Mouse (Mus musculus) telencephalon, adult 2 months (tissue): ENCODE measurements at regions not wholly inside any gene's neighbourhood (a gene's known extent, or its start where the extent isn't known, plus 50 kb on each side); places are given as distances from the start of the nearest gene placed in this dataset.

ENCODE experiments used
- DNase-seq: peaks from one replicate; pipeline ENCODE4 v3.0.0-alpha.2; 2011; ENCODE audit warnings: low read depth, low spot score

- DNase-seq, result no peak
Measured at GRCm38 (mm10) chr1:138011581-138011980, 163.9 kb downstream of the Ptprc start.

- no peak for DNase-seq
Measured at GRCm38 (mm10) chr1:138010910-138011477, 164.5 kb downstream of the Ptprc start.

GRCm38 (mm10) chr1:138006811-138007210, 168.7 kb downstream of the Ptprc start:
- DNase-seq, result peak; percentile 21

- no peak for DNase-seq
Measured at GRCm38 (mm10) chr1:138004319-138004718, 171.2 kb downstream of the Ptprc start.

GRCm38 (mm10) chr1:137999268-137999900, 176.1 kb downstream of the Ptprc start:
- DNase-seq, result no peak

GRCm38 (mm10) chr1:137996041-137996440, 179.5 kb downstream of the Ptprc start:
- no peak for DNase-seq

GRCm38 (mm10) chr1:137991936-137992335, 183.6 kb downstream of the Ptprc start:
- DNase-seq, result no peak

- no peak for DNase-seq
Measured at GRCm38 (mm10) chr1:137991412-137991811, 184.1 kb downstream of the Ptprc start.

- no peak for DNase-seq
Measured at GRCm38 (mm10) chr1:137973406-137973805, 202.1 kb downstream of the Ptprc start.

- DNase-seq, result peak; percentile 79
Measured at GRCm38 (mm10) chr1:137972620-137973350, 202.7 kb downstream of the Ptprc start.

GRCm38 (mm10) chr1:137966151-137966836, 209.2 kb downstream of the Ptprc start:
- DNase-seq, result peak; percentile 56

GRCm38 (mm10) chr1:137963656-137964055, 211.9 kb downstream of the Ptprc start:
- DNase-seq, result no peak

- DNase-seq, result no peak
Measured at GRCm38 (mm10) chr1:137958040-137958439, 217.5 kb downstream of the Ptprc start.

- no peak for DNase-seq
Measured at GRCm38 (mm10) chr1:137955993-137956392, 219.5 kb downstream of the Ptprc start.

- no peak for DNase-seq
Measured at GRCm38 (mm10) chr1:137955139-137955538, 220.4 kb downstream of the Ptprc start.

- DNase-seq, result no peak
Measured at GRCm38 (mm10) chr1:137953369-137953768, 222.1 kb downstream of the Ptprc start.

- no peak for DNase-seq
Measured at GRCm38 (mm10) chr1:137952777-137953176, 222.7 kb downstream of the Ptprc start.

GRCm38 (mm10) chr1:137947900-137948299, 227.6 kb downstream of the Ptprc start:
- DNase-seq, result no peak

- DNase-seq, result no peak
Measured at GRCm38 (mm10) chr1:137941776-137942522, 233.6 kb downstream of the Ptprc start.

- DNase-seq, result no peak
Measured at GRCm38 (mm10) chr1:137935746-137936145, 239.8 kb downstream of the Ptprc start.

- no peak for DNase-seq
Measured at GRCm38 (mm10) chr1:137929764-137930163, 245.7 kb downstream of the Ptprc start.

GRCm38 (mm10) chr1:137928522-137928921, 247.0 kb downstream of the Ptprc start:
- no peak for DNase-seq
